Mouse (Mus musculus): Measurements from ENCODE around the gene Gm17364.

DNA sequence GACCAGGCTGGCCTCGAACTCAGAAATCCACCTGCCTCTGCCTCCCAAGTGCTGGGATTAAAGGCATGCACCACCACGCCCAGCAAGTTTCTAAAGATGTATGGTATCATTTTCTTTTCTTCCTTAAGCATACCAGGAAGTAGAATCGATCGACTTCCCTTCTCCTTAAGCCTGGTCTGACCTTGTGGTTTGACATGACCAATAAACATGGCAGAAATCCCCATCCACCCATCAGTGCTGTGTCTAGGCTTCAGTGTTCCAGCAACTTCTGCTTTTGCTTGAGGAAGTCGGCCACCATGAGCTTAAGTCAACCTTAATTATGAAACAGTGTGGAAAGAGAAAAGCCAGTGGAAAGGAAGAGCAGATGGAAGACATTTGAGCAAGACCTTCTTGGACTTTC, 43.5 kb downstream of the Gm17364 start:
- no peak for TF ChIP-seq CTCF (IDR thresholded peaks at IDR 0.05; ENCODE audit: extremely low read depth, insufficient read depth, low read length)
- TF ChIP-seq POLR2A (IDR thresholded peaks at IDR 0.05; ENCODE audit: extremely low read depth, insufficient read depth, low read length), result no peak

Measured in cortical plate, adult 2 months (tissue).